Mouse (Mus musculus) yolk sac, embryonic 10.5 days (tissue): ENCODE data around the gene Gm11114.

Source experiments
- DNase-seq: peaks from one replicate; pipeline ENCODE4 v3.0.0-alpha.2; 2017; ENCODE audit warnings: low spot score

Gm11114 gene

DNA sequence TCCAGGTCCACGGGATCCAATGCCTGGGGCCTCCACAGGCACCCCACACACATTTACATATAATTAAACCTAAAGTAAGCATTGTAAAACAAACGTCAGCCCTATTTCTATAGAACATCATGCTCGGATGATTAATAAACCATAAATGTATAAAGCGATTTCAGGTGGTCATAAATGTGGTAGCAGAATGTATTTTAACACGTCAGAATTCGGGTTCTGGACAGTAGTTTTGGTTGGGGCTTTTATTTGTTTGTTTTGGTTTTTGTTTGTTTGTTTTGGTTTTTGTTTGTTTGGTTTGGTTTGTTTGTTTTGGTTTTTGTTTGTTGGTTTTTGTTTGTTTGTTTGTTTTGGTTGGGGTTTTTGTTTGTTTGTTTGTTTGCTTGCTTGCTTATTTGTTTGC is at the start of gene Gm11114:
Gene Gm11114 (plus strand): TSS at position 301 of the 400 bp plus-strand sequence.
- no peak for DNase-seq

DNA sequence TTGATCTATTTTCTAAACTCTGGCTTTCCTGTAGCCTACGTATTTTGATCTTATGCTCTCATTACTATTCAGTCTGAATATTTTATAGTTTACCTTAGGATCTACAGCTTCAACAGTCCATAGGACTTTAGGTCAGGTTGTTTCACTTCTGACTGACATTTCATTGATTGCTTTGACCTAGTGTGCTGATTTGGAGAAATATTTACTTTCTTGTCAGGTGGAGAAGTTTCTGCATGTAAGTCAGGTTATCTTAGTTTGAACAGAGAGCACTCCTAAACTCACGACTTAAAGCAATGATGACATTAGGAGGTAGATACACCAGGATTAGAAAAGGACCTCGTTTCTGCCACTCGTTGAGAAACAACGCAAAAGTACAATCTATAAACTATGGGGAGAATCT is 45.7 kb upstream of the Gm11114 start:
- DNase-seq = no peak

DNA sequence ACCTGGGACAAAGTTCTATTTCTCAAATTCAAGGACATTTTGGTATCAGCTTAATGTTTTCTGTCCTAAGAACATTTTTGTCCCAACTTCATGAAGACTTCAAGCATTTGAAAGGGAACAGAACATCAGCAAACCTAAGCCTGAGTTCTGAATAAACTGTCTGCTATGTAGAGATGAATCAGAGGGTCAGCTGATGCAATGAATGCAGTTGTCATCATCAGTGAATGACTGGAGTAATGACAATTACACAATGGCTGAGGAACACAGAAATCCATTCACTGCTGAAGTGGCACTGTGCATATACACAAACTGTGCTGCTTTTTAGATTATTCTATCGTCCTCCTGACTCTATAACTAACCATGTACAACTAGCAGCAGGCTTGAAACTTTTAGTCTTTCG is 38.5 kb upstream of the Gm11114 start:
- no peak for DNase-seq

DNA sequence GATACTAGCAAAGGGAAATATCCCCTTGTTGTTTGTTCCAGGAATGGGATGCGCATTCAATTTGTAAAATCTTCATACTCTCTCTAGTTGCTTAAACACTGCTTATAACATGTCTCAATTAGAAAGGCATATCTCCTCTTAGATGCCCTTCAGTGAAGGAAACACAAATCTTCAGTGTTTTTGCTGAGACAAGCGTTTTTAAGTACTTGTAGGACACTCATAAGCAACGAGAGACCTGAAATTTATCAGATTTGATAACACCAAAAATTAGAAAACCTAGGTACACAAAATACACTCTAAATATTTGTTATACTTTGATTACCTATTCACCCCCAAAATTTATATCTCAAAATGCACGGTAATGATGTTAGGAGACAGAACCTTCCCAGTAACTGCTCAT is 9.7 kb upstream of the Gm11114 start:
- DNase-seq = no peak

DNA sequence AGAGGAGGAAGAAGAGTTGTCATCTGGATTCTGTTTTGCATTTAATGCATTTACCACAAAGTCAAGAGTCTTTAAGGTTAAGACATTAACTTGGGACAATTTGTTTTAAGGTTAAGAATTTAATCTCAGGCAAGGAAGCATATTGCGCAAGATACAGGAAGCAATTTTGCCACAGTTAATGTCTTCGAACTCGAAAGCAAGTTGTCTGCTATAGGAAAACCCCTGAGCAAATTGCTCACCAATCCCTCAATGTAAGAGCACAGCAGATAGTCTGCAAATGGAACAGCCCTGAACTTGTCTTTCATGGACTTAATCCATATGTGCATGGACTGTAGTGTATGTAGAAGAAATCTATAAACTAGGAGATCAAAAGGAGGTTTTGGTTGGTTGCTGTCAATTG is 9.2 kb upstream of the Gm11114 start:
- DNase-seq = no peak

GRCm38 (mm10) chr9:85316122-85316521 is 3.5 kb downstream of the Gm11114 start:
- no peak for DNase-seq

GRCm38 (mm10) chr9:85320167-85320951 is 7.8 kb downstream of the Gm11114 start:
- DNase-seq = no peak

GRCm38 (mm10) chr9:85324158-85324875 is 11.7 kb downstream of the Gm11114 start:
- DNase-seq = no peak

- DNase-seq = no peak
These were observed 12.8 kb downstream of the Gm11114 start for GRCm38 (mm10) chr9:85325201-85325868.

DNA sequence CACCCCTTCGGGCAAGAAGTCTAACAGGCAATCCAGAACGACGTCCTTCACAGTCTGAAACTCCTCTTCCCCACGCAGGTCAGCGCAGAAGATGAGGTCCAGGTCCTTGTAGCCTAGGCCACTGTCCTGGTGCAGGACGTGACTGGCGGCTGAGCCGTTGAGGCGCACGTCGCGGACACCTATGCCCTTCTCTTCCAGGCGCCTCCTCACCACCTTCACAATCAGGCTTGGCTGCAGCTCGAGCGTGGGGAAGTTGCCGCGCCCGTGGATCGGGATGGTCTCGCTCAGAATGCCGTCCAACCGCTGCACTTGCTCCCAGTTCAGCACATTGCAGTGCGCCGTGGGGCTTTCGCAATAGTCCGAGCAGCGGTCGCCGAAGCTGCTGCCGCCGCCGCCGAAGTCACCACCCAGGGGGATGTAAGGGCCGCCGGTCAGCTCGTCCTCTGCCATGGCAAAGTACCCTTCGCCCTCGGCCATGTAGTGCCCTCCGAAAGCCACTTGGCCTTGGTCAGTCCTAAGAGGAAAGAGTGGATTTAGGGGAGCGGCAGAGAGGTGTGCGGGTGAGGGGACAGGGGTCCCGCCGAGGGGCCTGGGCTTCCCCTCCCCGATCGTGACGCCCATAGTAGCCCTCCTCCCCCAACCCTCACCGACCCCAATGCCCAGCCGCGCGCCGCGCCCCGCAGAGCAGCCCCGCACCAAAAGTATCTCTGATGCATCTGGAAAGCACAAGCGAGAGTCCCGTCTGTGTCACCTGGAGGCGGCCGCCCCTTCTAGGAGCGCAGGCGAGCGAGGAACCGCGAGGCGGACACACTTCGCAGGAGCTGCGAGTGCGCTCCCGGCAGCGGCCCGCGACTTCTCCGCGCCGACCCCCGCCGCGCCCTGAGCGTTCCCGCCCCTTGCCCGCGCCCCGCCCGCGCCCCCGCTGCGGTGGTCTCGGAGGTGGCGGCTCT is 14.0 kb downstream of the Gm11114 start:
- DNase-seq = peak; percentile 73

DNA sequence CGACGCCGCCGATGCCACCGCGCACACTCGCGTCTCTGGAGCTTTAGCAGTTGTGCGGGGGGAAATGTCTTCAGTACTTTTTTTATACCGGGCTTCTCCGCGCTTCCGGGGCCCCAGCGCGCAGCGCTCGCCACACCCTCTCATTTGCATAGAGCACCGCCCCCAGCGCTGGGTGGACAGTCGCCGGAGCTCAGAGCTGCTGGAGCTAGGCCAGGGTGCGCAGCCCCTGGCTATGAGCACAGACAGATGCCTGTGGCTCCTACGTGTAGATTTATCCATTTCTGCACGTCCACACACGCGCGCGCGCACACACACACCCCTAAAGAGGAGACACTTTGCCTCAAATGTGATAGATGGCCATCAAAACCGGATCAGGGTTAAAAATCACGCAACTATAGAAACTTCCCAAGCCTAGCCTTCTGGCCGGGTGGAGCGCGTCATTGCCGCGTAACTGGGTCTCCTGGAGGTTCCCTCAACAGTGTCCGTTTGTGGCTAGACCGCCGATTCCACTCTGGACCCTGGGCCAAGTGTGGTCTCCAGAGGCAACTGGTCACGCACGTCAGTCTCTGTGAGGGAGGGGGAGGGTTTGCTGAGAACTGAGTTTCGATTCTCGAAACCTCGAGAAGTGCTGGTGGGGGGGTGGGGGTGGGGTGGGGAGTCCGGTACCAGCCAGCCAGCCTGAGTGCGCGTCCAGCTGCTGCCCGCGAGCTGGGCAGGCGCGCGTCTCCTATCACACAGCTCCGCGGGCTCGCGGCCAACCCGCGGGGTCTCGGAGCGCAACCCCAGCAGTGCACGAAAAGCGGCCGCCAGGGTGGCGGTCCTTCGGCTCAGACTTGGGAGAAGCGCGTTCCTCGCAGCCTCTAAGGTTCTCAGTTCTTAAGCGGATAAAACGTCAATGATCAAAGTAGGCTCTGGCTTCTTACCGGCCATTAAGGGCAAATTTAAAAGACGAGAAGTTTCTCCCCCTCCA is 15.0 kb downstream of the Gm11114 start, which contains the start of gene Tent5a:
Gene Tent5a (minus strand): TSS at position 107 of the 970 bp plus-strand sequence.
- DNase-seq = peak; percentile 93

- DNase-seq = peak; percentile 87
These were observed 15.7 kb downstream of the Gm11114 start for GRCm38 (mm10) chr9:85328259-85328658.

DNA sequence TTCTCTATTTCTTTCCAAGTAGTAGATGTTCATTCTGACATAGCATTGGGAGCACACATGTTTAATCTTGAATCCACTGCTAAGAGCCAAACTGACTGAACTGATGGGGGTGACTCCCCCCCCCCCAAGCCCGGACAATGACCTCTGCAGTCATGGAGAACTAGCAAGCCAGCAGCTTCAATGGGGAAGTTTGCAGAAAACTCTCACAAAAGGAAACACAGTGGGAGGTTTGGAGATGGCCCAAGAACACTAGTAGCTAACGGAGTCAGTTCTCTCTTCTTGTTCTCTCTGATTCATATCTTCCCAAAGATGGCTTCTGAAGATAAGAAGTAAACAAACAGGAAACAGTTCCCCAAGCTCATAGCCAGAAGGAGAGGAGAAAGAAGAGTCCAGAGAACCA is 18.9 kb downstream of the Gm11114 start:
- DNase-seq = no peak

DNA sequence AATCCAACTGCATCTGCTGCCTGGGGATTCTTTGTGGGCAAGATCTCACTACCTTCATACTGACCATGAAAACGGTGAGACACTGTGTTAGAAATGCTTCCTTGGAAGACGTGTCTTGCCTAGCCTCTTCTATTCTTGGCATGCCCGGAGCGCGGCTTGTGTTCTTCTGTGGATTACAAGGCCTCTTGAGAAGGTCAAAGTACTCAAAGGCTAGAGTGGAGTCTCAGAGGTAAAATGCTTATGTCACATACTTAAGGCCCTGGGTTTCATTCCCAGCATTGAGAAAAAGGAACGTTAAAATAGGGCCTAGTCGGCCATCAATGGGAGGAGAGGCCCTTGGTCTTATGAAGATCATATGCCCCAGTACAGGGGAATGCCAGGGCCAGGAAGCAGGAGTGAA is 23.5 kb downstream of the Gm11114 start:
- no peak for DNase-seq

GRCm38 (mm10) chr9:85340303-85340702 is 27.7 kb downstream of the Gm11114 start:
- DNase-seq = peak; percentile 56

- peak; percentile 63 for DNase-seq
These were observed 30.6 kb downstream of the Gm11114 start for GRCm38 (mm10) chr9:85342892-85343785.

DNA sequence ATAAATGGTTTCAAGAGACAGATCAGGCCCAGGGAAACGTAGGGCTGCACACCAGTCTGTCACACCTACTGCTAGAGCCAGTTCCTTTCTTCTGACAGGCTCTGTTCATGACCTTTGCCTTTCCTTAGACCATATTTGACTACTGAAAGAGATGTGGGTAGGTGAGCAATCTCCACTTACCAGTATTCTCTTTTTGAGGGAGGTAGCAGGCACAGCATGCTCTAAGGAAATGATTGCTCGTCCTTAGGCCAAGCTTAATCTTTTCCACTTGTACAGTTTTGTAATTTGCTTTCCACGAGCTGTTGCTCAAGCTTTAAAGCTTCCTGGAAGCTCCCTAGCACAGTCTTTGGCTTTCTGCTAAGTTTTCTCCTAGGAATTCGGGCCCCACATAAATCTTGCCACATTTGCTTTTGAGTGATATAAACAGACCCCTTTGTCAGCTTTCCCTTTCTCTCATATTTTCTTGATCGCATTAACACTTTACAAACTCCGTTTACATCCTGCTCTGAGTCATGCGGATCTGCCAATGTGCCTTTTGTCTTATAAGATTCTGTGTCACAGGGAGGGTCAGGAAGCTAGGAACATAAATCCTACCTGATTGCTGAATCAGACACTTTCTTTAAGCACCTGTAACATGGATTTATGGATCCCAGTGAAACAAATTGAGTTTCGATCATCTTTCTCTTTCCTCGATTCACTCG is 35.4 kb downstream of the Gm11114 start:
- DNase-seq = no peak

GRCm38 (mm10) chr9:85355559-85355958 is 43.0 kb downstream of the Gm11114 start:
- peak; percentile 51 for DNase-seq
